Mouse (Mus musculus) small intestine, adult 10 weeks (tissue): ENCODE data around the gene Rlf. TPM values are rescaled to one million over a fixed set of nuclear protein-coding genes. Genes with fewer than 3 reads are reported as not detected.

Source experiments
- polyA plus RNA-seq: library from polyadenylated mRNA; stranded (reverse); fragments of 350-450 nt; fragmentation: Illumina TruSeq; extraction: RNeasy Lipid Tissue Mini Kit (QIAGEN cat#74804); gene quantifications from one replicate; pipeline ENCODE4 v1.2.3, GENCODE M21; 2014; ENCODE audit warnings: low replicate concordance

Gene Rlf
- 20.5 TPM for polyA plus RNA-seq

DNA sequence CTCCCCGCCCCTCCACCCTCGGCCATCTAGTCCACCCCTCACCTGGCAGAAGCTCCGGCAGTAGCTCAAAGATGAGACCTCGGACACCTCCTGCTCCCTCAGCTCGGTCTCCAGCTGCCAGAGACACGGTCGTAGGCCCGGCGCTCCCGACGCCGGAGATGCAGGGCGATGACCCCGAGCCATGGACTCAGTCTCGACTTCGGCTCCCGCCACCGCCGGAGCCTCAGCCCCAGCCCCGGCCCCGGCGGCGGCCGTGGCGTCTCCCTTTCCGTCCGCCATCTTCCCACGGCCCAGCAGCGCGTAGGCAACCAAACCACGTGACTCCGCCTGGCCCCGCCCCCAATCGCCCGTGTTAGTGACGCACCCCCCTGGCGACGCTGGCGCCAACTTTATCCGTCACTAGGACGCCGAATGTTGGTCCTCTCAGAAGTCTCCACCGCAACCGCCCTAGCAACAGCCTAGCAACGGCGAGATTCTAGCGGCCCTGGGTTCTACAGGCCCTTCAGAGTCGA, at the start of gene Rlf:
Gene Rlf (minus strand): TSS at position 292 of the 512 bp plus-strand sequence.

GRCm38 (mm10) chr4:121109126-121109525, 105.8 kb downstream of the Rlf start, which contains the start of gene Tmco2:
TSS of gene Tmco2 (minus strand) at chr4:121109226.

GRCm38 (mm10) chr4:121097650-121098378, 117.1 kb downstream of the Rlf start, which contains the start of gene Zmpste24:
TSS of gene Zmpste24 (minus strand) at chr4:121098241.

Other genes with a start within 250 kb of the Rlf start
- gene Smap2, start 197.8 kb downstream of the Rlf start, polyA plus RNA-seq, result 23.2 TPM
- gene Col9a2, start 175.7 kb downstream of the Rlf start, polyA plus RNA-seq, result not detected
- 80.6 TPM for gene Zmpste24, start 116.8 kb downstream of the Rlf start, polyA plus RNA-seq
- not detected for gene Tmco2, start 105.9 kb downstream of the Rlf start, polyA plus RNA-seq
- gene Gm12888, start 109.8 kb upstream of the Rlf start, polyA plus RNA-seq, result not detected
- not detected for gene Gm12886, start 208.0 kb upstream of the Rlf start, polyA plus RNA-seq